Mouse (Mus musculus): ENCODE measurements around the gene Smok2a. TPM values are rescaled to one million over a fixed set of nuclear protein-coding genes. Genes with fewer than 3 reads are reported as not detected.
A peak's percentile ranks its signal among the peaks of the same experiment; 100 is the strongest.
"Not testable (repeated sequence)": the region's sequence is repeated elsewhere in the genome, so short reads cannot be mapped to it uniquely, and the experiment has no call there.

The Smok2a gene
- not detected in 2 replicates for polyA plus RNA-seq (2014; fragmentation: Nextera tagmentation; extraction: Ambion mirVana)

DNA sequence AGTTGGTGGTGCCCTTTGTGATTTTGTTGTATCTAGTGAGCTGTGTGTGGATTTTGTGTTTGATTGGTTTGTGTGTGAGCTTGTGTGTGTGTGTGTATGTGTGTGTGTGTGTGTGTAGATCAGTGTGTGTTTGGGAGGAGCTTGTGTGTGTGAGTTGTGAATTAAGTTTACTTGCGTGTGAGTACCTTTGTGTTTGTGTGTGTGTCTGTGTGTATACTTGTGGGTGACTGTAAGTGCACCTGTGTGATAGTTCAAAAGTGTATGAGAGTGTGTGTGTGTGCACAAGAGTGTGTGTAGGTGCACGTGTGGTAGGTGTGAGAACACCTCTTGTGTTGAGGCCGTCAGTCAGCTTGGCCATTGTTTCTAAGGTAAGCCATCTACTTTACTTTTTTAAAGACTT, at the start of gene Smok2a:
Smok2a (plus strand) TSS at position 301 of the 400 bp plus-strand sequence.
- H3K4me1 ChIP-seq (ENCODE audit: control insufficient read depth, insufficient read depth, low read length), result no peaks in the 10 kb centered on the region
- ATAC-seq (ENCODE audit: low read depth), result no peak
- H3K36me3 ChIP-seq (ENCODE audit: control insufficient read depth, insufficient read depth, low read length), result no peaks in the 10 kb centered on the region
- H3K9me3 ChIP-seq (ENCODE audit: control insufficient read depth, low read length), result peaks cover 65% of the 10 kb centered on the region
- H3K9ac ChIP-seq (replicated peaks; ENCODE audit: low read depth, low read length), result no peak within 1 kb of the TSS
- no peak within 1 kb of the TSS for H3K27ac ChIP-seq (ENCODE audit: low read depth, low read length)
- no peak within 1 kb of the TSS for H3K4me2 ChIP-seq (ENCODE audit: low read depth, low read length)
- H3K4me3 ChIP-seq (ENCODE audit: low read depth, low read length), result no peak within 1 kb of the TSS
- H3K27me3 ChIP-seq (ENCODE audit: control insufficient read depth, insufficient read depth, low read length), result no peaks in the 10 kb centered on the region
- WGBS, result 86% methylated on average over 3 of the region's 3 CpGs

DNA sequence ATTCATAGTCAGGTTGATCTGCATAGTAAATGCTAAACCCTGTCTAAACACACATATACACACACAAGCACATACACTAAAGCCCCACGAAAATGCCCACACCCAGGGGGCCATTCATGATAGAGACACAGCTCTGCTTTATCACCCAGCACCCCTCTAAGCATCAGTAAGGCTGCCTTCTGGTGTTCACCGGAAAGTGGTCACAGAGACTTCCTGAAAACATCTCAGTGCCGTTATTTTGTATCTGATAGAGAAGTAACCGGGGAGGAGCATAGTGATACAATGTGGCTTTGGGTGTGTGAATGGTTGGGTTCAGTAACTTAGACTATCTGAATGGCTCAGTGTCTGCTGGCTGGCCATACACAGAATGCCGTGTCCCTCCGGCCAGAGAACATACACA, 47.4 kb upstream of the Smok2a start:
- not testable (repeated sequence) for ATAC-seq (ENCODE audit: low read depth); H3K4me1 ChIP-seq (ENCODE audit: control insufficient read depth, insufficient read depth, low read length); H3K27me3 ChIP-seq (ENCODE audit: control insufficient read depth, insufficient read depth, low read length); H3K4me3 ChIP-seq (ENCODE audit: low read depth, low read length); H3K36me3 ChIP-seq (ENCODE audit: control insufficient read depth, insufficient read depth, low read length); H3K9ac ChIP-seq (replicated peaks; ENCODE audit: low read depth, low read length); H3K4me2 ChIP-seq (ENCODE audit: low read depth, low read length); H3K27ac ChIP-seq (ENCODE audit: low read depth, low read length); H3K9me3 ChIP-seq (ENCODE audit: control insufficient read depth, low read length)
- WGBS, result 84% methylated on average over 6 of the region's 6 CpGs

GRCm38 (mm10) chr17:13174029-13174428, 47.0 kb upstream of the Smok2a start:
- not testable (repeated sequence) for H3K27ac ChIP-seq (ENCODE audit: low read depth, low read length); H3K36me3 ChIP-seq (ENCODE audit: control insufficient read depth, insufficient read depth, low read length); ATAC-seq (ENCODE audit: low read depth); H3K4me1 ChIP-seq (ENCODE audit: control insufficient read depth, insufficient read depth, low read length); H3K4me3 ChIP-seq (ENCODE audit: low read depth, low read length); H3K27me3 ChIP-seq (ENCODE audit: control insufficient read depth, insufficient read depth, low read length); H3K9me3 ChIP-seq (ENCODE audit: control insufficient read depth, low read length); H3K9ac ChIP-seq (replicated peaks; ENCODE audit: low read depth, low read length); H3K4me2 ChIP-seq (ENCODE audit: low read depth, low read length)
- 45% methylated on average over 1 of the region's 3 CpGs for WGBS

DNA sequence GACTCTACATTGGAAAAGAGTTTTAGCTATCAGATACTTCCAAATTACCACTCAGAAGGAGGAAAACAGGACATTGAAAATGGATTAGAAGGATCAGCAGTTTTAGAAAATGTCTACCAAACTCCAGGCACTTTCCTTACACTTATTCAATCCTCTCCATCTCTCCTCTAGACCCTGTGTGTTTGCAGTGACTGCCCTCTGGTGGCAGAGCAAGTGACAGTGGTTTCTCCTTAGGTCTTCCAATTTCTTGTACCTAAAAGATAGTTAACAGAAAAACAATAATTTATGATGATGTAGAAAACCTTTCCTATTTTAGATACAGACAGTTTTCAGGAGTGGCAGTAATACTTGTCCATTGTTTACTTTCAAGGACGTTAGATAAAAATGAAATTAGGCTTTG, 45.4 kb upstream of the Smok2a start:
- not testable (repeated sequence) for H3K9me3 ChIP-seq (ENCODE audit: control insufficient read depth, low read length); H3K36me3 ChIP-seq (ENCODE audit: control insufficient read depth, insufficient read depth, low read length); H3K4me2 ChIP-seq (ENCODE audit: low read depth, low read length); H3K4me1 ChIP-seq (ENCODE audit: control insufficient read depth, insufficient read depth, low read length); H3K9ac ChIP-seq (replicated peaks; ENCODE audit: low read depth, low read length); ATAC-seq (ENCODE audit: low read depth); H3K27me3 ChIP-seq (ENCODE audit: control insufficient read depth, insufficient read depth, low read length); H3K4me3 ChIP-seq (ENCODE audit: low read depth, low read length); H3K27ac ChIP-seq (ENCODE audit: low read depth, low read length)
- no CpG with 5 or more reads among the region's 1 CpGs for WGBS

- not testable (repeated sequence) for H3K4me1 ChIP-seq (ENCODE audit: control insufficient read depth, insufficient read depth, low read length); H3K4me2 ChIP-seq (ENCODE audit: low read depth, low read length); H3K36me3 ChIP-seq (ENCODE audit: control insufficient read depth, insufficient read depth, low read length); H3K9me3 ChIP-seq (ENCODE audit: control insufficient read depth, low read length); H3K27me3 ChIP-seq (ENCODE audit: control insufficient read depth, insufficient read depth, low read length); H3K9ac ChIP-seq (replicated peaks; ENCODE audit: low read depth, low read length); H3K27ac ChIP-seq (ENCODE audit: low read depth, low read length); H3K4me3 ChIP-seq (ENCODE audit: low read depth, low read length)
- 45% methylated on average over 1 of the region's 1 CpGs for WGBS
- 0 out of 2 replicates have a peak, but pooled peaks have one; percentile 39 for ATAC-seq (ENCODE audit: low read depth)
Measured at GRCm38 (mm10) chr17:13177796-13178195, 43.2 kb upstream of the Smok2a start.

GRCm38 (mm10) chr17:13179021-13179420, 42.0 kb upstream of the Smok2a start:
- H3K9ac ChIP-seq (replicated peaks; ENCODE audit: low read depth, low read length); H3K27me3 ChIP-seq (ENCODE audit: control insufficient read depth, insufficient read depth, low read length); H3K27ac ChIP-seq (ENCODE audit: low read depth, low read length); H3K9me3 ChIP-seq (ENCODE audit: control insufficient read depth, low read length); ATAC-seq (ENCODE audit: low read depth); H3K4me3 ChIP-seq (ENCODE audit: low read depth, low read length); H3K4me1 ChIP-seq (ENCODE audit: control insufficient read depth, insufficient read depth, low read length); H3K4me2 ChIP-seq (ENCODE audit: low read depth, low read length); H3K36me3 ChIP-seq (ENCODE audit: control insufficient read depth, insufficient read depth, low read length): not testable (repeated sequence)
- WGBS, result 94% methylated on average over 4 of the region's 4 CpGs

DNA sequence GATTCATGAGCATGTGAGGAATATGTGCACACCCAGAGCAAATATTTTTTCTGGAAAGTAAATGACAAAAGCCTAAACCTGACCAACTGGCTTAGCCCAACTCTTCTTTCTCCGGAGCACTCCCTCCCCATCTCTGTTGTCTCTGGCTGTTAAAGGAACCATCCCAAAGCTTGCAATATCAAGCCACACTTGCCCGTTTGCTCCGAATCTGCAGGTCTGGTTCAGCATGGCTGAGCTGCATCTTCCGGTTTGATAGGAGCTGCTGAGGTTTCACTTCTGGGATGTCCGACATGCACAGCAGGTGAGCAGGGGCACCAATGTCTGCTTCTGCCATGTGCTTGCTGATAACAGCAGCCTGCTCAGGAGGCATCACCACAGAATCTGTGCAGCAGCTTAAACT, 40.5 kb upstream of the Smok2a start:
- H3K9ac ChIP-seq (replicated peaks; ENCODE audit: low read depth, low read length); H3K27ac ChIP-seq (ENCODE audit: low read depth, low read length); H3K36me3 ChIP-seq (ENCODE audit: control insufficient read depth, insufficient read depth, low read length); H3K4me1 ChIP-seq (ENCODE audit: control insufficient read depth, insufficient read depth, low read length); H3K9me3 ChIP-seq (ENCODE audit: control insufficient read depth, low read length); H3K27me3 ChIP-seq (ENCODE audit: control insufficient read depth, insufficient read depth, low read length); H3K4me2 ChIP-seq (ENCODE audit: low read depth, low read length); H3K4me3 ChIP-seq (ENCODE audit: low read depth, low read length); ATAC-seq (ENCODE audit: low read depth): not testable (repeated sequence)
- WGBS, result 93% methylated on average over 5 of the region's 5 CpGs

DNA sequence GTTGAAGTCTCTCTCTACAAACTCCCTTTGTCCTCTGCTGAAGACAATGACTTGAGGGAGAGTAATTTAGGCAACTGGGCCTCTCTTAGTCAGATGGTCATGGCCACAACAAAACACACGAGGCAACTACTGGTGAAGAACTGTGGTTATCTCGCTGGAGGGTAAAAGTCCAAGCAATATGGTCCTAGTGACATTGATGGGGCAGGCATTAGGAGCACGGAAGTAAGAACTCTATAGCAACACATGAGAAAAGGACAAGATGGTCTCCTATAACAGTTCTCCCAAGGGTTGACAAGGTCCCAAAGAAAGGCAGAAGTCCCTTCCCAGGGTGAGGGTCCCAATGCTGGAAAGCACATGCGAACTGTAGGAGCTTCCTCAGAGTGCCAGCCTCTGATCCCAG, 38.3 kb upstream of the Smok2a start:
- H3K4me3 ChIP-seq (ENCODE audit: low read depth, low read length); H3K27ac ChIP-seq (ENCODE audit: low read depth, low read length); ATAC-seq (ENCODE audit: low read depth); H3K27me3 ChIP-seq (ENCODE audit: control insufficient read depth, insufficient read depth, low read length); H3K4me1 ChIP-seq (ENCODE audit: control insufficient read depth, insufficient read depth, low read length); H3K36me3 ChIP-seq (ENCODE audit: control insufficient read depth, insufficient read depth, low read length); H3K9ac ChIP-seq (replicated peaks; ENCODE audit: low read depth, low read length); H3K4me2 ChIP-seq (ENCODE audit: low read depth, low read length); H3K9me3 ChIP-seq (ENCODE audit: control insufficient read depth, low read length): not testable (repeated sequence)
- 66% methylated on average over 2 of the region's 4 CpGs for WGBS

DNA sequence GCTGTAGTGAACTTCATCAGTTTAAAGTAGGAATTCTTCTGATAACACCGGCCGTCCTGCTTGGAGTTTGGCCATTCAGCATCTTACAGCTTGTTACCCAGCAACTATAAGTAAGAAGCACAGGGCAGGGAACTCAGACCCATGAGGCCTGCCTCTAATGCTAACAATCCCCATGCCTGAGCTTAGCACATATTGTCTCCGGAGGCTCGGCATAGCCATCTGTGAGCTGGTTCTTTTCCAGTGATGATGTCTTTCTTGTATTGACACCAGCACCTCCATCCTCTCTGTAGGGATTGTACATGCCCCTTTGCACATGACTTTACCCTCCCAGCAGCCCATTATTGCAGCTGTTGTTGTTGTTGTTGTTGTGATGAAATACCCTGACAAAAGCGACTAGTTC, 36.5 kb upstream of the Smok2a start:
- ATAC-seq (ENCODE audit: low read depth); H3K9me3 ChIP-seq (ENCODE audit: control insufficient read depth, low read length); H3K36me3 ChIP-seq (ENCODE audit: control insufficient read depth, insufficient read depth, low read length); H3K9ac ChIP-seq (replicated peaks; ENCODE audit: low read depth, low read length); H3K27ac ChIP-seq (ENCODE audit: low read depth, low read length); H3K4me3 ChIP-seq (ENCODE audit: low read depth, low read length); H3K27me3 ChIP-seq (ENCODE audit: control insufficient read depth, insufficient read depth, low read length); H3K4me2 ChIP-seq (ENCODE audit: low read depth, low read length); H3K4me1 ChIP-seq (ENCODE audit: control insufficient read depth, insufficient read depth, low read length): not testable (repeated sequence)
- WGBS, result 94% methylated on average over 4 of the region's 5 CpGs

- H3K4me2 ChIP-seq (ENCODE audit: low read depth, low read length); H3K4me3 ChIP-seq (ENCODE audit: low read depth, low read length); H3K4me1 ChIP-seq (ENCODE audit: control insufficient read depth, insufficient read depth, low read length); ATAC-seq (ENCODE audit: low read depth); H3K9ac ChIP-seq (replicated peaks; ENCODE audit: low read depth, low read length); H3K27me3 ChIP-seq (ENCODE audit: control insufficient read depth, insufficient read depth, low read length); H3K27ac ChIP-seq (ENCODE audit: low read depth, low read length); H3K36me3 ChIP-seq (ENCODE audit: control insufficient read depth, insufficient read depth, low read length); H3K9me3 ChIP-seq (ENCODE audit: control insufficient read depth, low read length): not testable (repeated sequence)
- WGBS, result 88% methylated on average over 6 of the region's 6 CpGs
Measured at GRCm38 (mm10) chr17:13186541-13186940, 34.4 kb upstream of the Smok2a start.
